Mouse (Mus musculus) liver, adult 2 months (tissue): ENCODE results near the gene Slc32a1.

ENCODE experiments used
- CTCF ChIP-seq: fragments of 200-500 bp; IDR thresholded peaks from 2 replicates; pipeline ENCODE4 v1.5.1; 2011; ENCODE audit warnings: low read depth, low read length, control low read depth
- POLR2A ChIP-seq: fragments of 200-500 bp; IDR thresholded peaks from 2 replicates; pipeline ENCODE4 v1.6.1; 2011; ENCODE audit warnings: low read length, control low read depth; ENCODE audit not compliant: insufficient read depth; ENCODE audit errors: extremely low read depth

DNA sequence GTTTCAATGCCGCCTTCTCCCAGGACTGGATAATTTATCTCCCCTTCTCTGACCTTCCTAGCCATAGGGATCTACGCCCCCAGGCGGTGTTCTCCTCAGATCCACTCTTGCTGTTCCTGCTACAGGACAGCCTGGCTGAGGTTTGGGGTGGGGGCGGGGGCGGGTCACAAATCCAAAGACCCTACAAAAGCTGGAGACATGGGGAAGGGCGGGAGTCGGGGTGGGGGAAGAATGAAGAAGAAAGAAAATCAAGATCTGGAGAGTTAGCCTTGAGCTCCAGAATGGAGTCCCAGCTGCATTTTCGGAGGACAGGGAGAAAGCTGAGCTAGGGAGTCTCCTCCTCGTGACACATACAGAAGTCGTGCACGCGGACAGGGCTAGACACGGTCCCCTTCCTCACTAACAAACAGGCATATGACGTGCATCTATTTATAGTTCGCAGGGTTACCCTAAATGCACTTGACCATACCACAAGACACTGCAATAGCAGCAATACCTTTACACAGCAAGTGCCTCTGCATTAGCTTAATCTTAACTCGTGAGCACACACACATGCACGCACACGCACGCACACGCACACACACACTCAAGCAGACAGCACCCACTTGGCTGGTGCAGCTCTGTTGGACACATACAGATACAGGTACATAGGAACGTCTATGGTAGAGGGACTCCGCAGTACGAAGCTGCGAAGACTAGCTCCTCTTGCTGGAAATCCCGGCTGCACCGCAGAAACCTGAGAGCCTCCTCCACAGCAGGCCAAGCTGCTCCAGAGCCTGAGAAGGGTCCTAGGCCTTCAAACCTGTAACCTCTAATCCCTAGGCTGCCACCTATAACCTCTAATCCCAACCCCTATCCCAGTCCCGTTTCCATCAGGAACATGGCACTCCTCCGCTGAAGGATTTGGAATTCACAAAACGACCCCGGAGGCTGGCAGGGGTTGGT is 1.4 kb downstream of the Slc32a1 start:
- TF ChIP-seq POLR2A = no peak
- no peak for TF ChIP-seq CTCF
